Mouse (Mus musculus) ovary, postnatal 10 days (tissue): Measurements from ENCODE around the gene Hltf.
"Not testable (repeated sequence)": the region's sequence is repeated elsewhere in the genome, so short reads cannot be mapped to it uniquely, and the experiment has no call there.

Source experiments
- DNase-seq: peaks from one replicate; pipeline ENCODE4 v3.0.0; 2022; ENCODE audit warnings: low spot score

Gene Hltf

GRCm38 (mm10) chr3:20057306-20058196, at the start of gene Hltf:
TSS of gene Hltf (plus strand) at chr3:20057811.
- peak; percentile 93 for DNase-seq

GRCm38 (mm10) chr3:20010464-20010863, 47.1 kb upstream of the Hltf start:
- DNase-seq: no peak

- not testable (repeated sequence) for DNase-seq
Observed at GRCm38 (mm10) chr3:20010905-20011304, 46.7 kb upstream of the Hltf start.

GRCm38 (mm10) chr3:20014454-20014853, 43.2 kb upstream of the Hltf start:
- no peak for DNase-seq

GRCm38 (mm10) chr3:20018076-20018475, 39.5 kb upstream of the Hltf start:
- no peak for DNase-seq

GRCm38 (mm10) chr3:20023832-20024231, 33.8 kb upstream of the Hltf start:
- DNase-seq: no peak

- DNase-seq: no peak
Observed at GRCm38 (mm10) chr3:20026481-20026880, 31.1 kb upstream of the Hltf start.

- DNase-seq: no peak
Observed at GRCm38 (mm10) chr3:20026996-20027689, 30.5 kb upstream of the Hltf start.

- no peak for DNase-seq
Observed at GRCm38 (mm10) chr3:20027788-20028187, 29.8 kb upstream of the Hltf start.

GRCm38 (mm10) chr3:20028640-20029039, 29.0 kb upstream of the Hltf start:
- no peak for DNase-seq

GRCm38 (mm10) chr3:20030807-20031206, 26.8 kb upstream of the Hltf start:
- no peak for DNase-seq

- no peak for DNase-seq
Observed at GRCm38 (mm10) chr3:20033761-20034718, 23.6 kb upstream of the Hltf start.

- peak; percentile 58 for DNase-seq
Observed at GRCm38 (mm10) chr3:20034719-20035404, 22.7 kb upstream of the Hltf start, which contains the start of gene Hps3. TSS of gene Hps3 (minus strand) at chr3:20035315.

- DNase-seq: no peak
Observed at GRCm38 (mm10) chr3:20036069-20036468, 21.5 kb upstream of the Hltf start.

GRCm38 (mm10) chr3:20041461-20041860, 16.1 kb upstream of the Hltf start:
- DNase-seq: not testable (repeated sequence)

- DNase-seq: not testable (repeated sequence)
Observed at GRCm38 (mm10) chr3:20044736-20045135, 12.9 kb upstream of the Hltf start.

- no peak for DNase-seq
Observed at GRCm38 (mm10) chr3:20058197-20058541, 558 bp downstream of the Hltf start.

GRCm38 (mm10) chr3:20076145-20077053, 18.8 kb downstream of the Hltf start:
- no peak for DNase-seq

- DNase-seq: no peak
Observed at GRCm38 (mm10) chr3:20082161-20082560, 24.6 kb downstream of the Hltf start.

GRCm38 (mm10) chr3:20103830-20104229, 46.2 kb downstream of the Hltf start:
- DNase-seq: no peak
